Mouse (Mus musculus): ENCODE data around the gene 1700029F12Rik. TPM values are rescaled to one million over a fixed set of nuclear protein-coding genes. Genes with fewer than 3 reads are reported as not detected.

The 1700029F12Rik gene
- total and polyA plus RNA-seq, 3 experiments, result not detected

- Histone ChIP-seq H3K9me3 (replicated peaks; ENCODE audit: low read length) (no peaks in the 10 kb centered on the region), H3K9ac (ENCODE audit: insufficient read depth, low read depth) (no peak overlapping the region), H3K27me3 (replicated peaks) (no peaks in the 10 kb centered on the region), H3K4me3 (replicated peaks in 1 of 3; ENCODE audit: low read depth in 2 of 3, low read length in 2 of 3, poor library complexity in 1 of 3) (no peak overlapping the region), H3K79me2 (replicated peaks; ENCODE audit: control insufficient read depth, extremely low read depth, insufficient read depth, poor library complexity, severe bottlenecking) (no peaks in the 10 kb centered on the region), H3K4me2 (ENCODE audit: insufficient read depth, low read depth, poor library complexity, severe bottlenecking) (no peak overlapping the region), H3K27ac (ENCODE audit: insufficient read depth, low read depth) (no peak overlapping the region), H3K36me3 (replicated peaks in 1 of 2; ENCODE audit: control insufficient read depth in 1 of 2, insufficient read depth in 1 of 2, low read length in 1 of 2) (no peaks in the 10 kb centered on the region), H3K4me1 (ENCODE audit: control insufficient read depth in 1 of 2, insufficient read depth in 2 of 2) (no peaks in the 10 kb centered on the region; a peak in 1 of 4 replicates)
- TF ChIP-seq POLR2AphosphoS2 (IDR thresholded peaks at IDR 0.05; ENCODE audit: low read depth, low read length) (no peak), IRF4 (IDR thresholded peaks at IDR 0.05; ENCODE audit: low read depth, low read length) (no peak), E2F4 (IDR thresholded peaks at IDR 0.05; ENCODE audit: insufficient replicate concordance, low read depth, low read length) (no peak), TCF12 (IDR thresholded peaks at IDR 0.05; ENCODE audit: low read depth, low read length) (no peak), MAFK (IDR thresholded peaks at IDR 0.05; ENCODE audit: insufficient replicate concordance, low read length) (no peak), POLR2A (IDR thresholded peaks at IDR 0.05; ENCODE audit: low read depth, low read length) (no peak), MXI1 (IDR thresholded peaks at IDR 0.05; ENCODE audit: low read depth, low read length) (no peak), JUND (conservative IDR thresholded peaks at IDR 0.05; ENCODE audit: low read depth, low read length) (no peak), USF2 (conservative IDR thresholded peaks at IDR 0.05; ENCODE audit: low read depth, low read length) (no peak), SIN3A (IDR thresholded peaks at IDR 0.05; ENCODE audit: low read length) (no peak), TBP (conservative IDR thresholded peaks at IDR 0.05; ENCODE audit: low read depth, low read length) (no peak), USF1 (IDR thresholded peaks at IDR 0.05; ENCODE audit: low read depth, low read length) (no peak), SMC3 (IDR thresholded peaks at IDR 0.05; ENCODE audit: low read depth, low read length) (no peak), PAX5 (IDR thresholded peaks at IDR 0.05; ENCODE audit: low read length) (no peak), CHD1 (IDR thresholded peaks at IDR 0.05; ENCODE audit: low read depth, low read length) (no peak), MEF2A (IDR thresholded peaks at IDR 0.05; ENCODE audit: borderline replicate concordance, low read depth, low read length) (no peak), CHD2 (IDR thresholded peaks at IDR 0.05; ENCODE audit: low read length) (no peak), BHLHE40 (IDR thresholded peaks at IDR 0.05; ENCODE audit: low read depth, low read length) (no peak), GABPA (IDR thresholded peaks at IDR 0.05; ENCODE audit: insufficient replicate concordance, low read depth, low read length) (no peak)
- in situ Hi-C loops (cut with MboI; ENCODE audit: low pct_ligation_motif_present, low pct_unique_long_range_greater_than_20kb, low sequenced_read_pairs), result no loop called here
- DNase-seq (ENCODE audit: extremely low read depth), result no peak
- dilution Hi-C loops (cut with MboI; ENCODE audit: extremely low pct_ligation_motif_present, extremely low pct_unique_long_range_greater_than_20kb, low sequenced_read_pairs), result no loop called here
Measured at GRCm38 (mm10) chr13:96980561-96980960, 53.6 kb downstream of the 1700029F12Rik start.

GRCm38 (mm10) chr13:96976986-96977595 is 57.1 kb downstream of the 1700029F12Rik start:
- Histone ChIP-seq H3K9me3 (replicated peaks; ENCODE audit: low read length) (no peaks in the 10 kb centered on the region), H3K27me3 (replicated peaks) (no peaks in the 10 kb centered on the region), H3K36me3 (replicated peaks in 1 of 2; ENCODE audit: control insufficient read depth in 1 of 2, insufficient read depth in 1 of 2, low read length in 1 of 2) (no peaks in the 10 kb centered on the region), H3K9ac (ENCODE audit: insufficient read depth, low read depth) (no peak overlapping the region), H3K4me3 (replicated peaks in 1 of 3; ENCODE audit: low read depth in 2 of 3, low read length in 2 of 3, poor library complexity in 1 of 3) (no peak overlapping the region), H3K27ac (ENCODE audit: insufficient read depth, low read depth) (no peak overlapping the region), H3K4me1 (ENCODE audit: control insufficient read depth in 1 of 2, insufficient read depth in 2 of 2) (no peaks in the 10 kb centered on the region), H3K4me2 (ENCODE audit: insufficient read depth, low read depth, poor library complexity, severe bottlenecking) (no peak overlapping the region), H3K79me2 (replicated peaks; ENCODE audit: control insufficient read depth, extremely low read depth, insufficient read depth, poor library complexity, severe bottlenecking) (no peaks in the 10 kb centered on the region)
- TF ChIP-seq NELFE (IDR thresholded peaks at IDR 0.05; ENCODE audit: low read depth, low read length) (no peak), UBTF (IDR thresholded peaks at IDR 0.05; ENCODE audit: low read depth, low read length) (no peak), ETS1 (conservative IDR thresholded peaks at IDR 0.05; ENCODE audit: low read depth, low read length) (no peak), CTCF (conservative IDR thresholded peaks at IDR 0.05 in 1 of 2, IDR thresholded peaks at IDR 0.05 in 1 of 2; ENCODE audit: low read depth in 2 of 2, low read length in 2 of 2) (no peak), GABPA (IDR thresholded peaks at IDR 0.05; ENCODE audit: insufficient replicate concordance, low read depth, low read length) (no peak), ZNF384 (IDR thresholded peaks at IDR 0.05; ENCODE audit: low read depth, low read length) (no peak), MEF2A (IDR thresholded peaks at IDR 0.05; ENCODE audit: borderline replicate concordance, low read depth, low read length) (no peak), MYC (IDR thresholded peaks at IDR 0.05; ENCODE audit: low read depth, low read length) (no peak), RAD21 (IDR thresholded peaks at IDR 0.05; ENCODE audit: low read depth, low read length) (no peak), USF1 (IDR thresholded peaks at IDR 0.05; ENCODE audit: low read depth, low read length) (no peak), MXI1 (IDR thresholded peaks at IDR 0.05; ENCODE audit: low read depth, low read length) (no peak), EP300 (IDR thresholded peaks at IDR 0.05; ENCODE audit: low read length) (no peak), IRF4 (IDR thresholded peaks at IDR 0.05; ENCODE audit: low read depth, low read length) (no peak), ZKSCAN1 (IDR thresholded peaks at IDR 0.05; ENCODE audit: borderline replicate concordance, low read depth, low read length) (no peak), MAX (IDR thresholded peaks at IDR 0.05; ENCODE audit: low read length) (no peak), ZC3H11A (IDR thresholded peaks at IDR 0.05; ENCODE audit: low read depth, low read length) (no peak), SIN3A (IDR thresholded peaks at IDR 0.05; ENCODE audit: low read length) (no peak), POLR2A (IDR thresholded peaks at IDR 0.05; ENCODE audit: low read depth, low read length) (no peak), BHLHE40 (IDR thresholded peaks at IDR 0.05; ENCODE audit: low read depth, low read length) (no peak)
- DNase-seq (ENCODE audit: extremely low read depth), result no peak
- dilution Hi-C loops (cut with MboI; ENCODE audit: extremely low pct_ligation_motif_present, extremely low pct_unique_long_range_greater_than_20kb, low sequenced_read_pairs), result no loop called here
- in situ Hi-C loops (cut with MboI; ENCODE audit: low pct_ligation_motif_present, low pct_unique_long_range_greater_than_20kb, low sequenced_read_pairs), result no loop called here

All from CH12.LX (cell line).